In genomic region chr2:101907386-101908022, GRCm38 (mm10) we compare ENCODE assay signal across 14 mouse cellular contexts. TPM values are rescaled to one million over a fixed set of nuclear protein-coding genes. Genes with fewer than 3 reads are reported as not detected.
DNase-seq lines count a peak whose midpoint lies in the region; ATAC-seq lines count a peak whose summit lies in the region.
"Had no signal": no experiment of that assay in that cellular context is flagged by ENCODE, and none has a peak within 500 bp of the region (broad histone marks: within the 10 kb centered on the region; RNA-seq: fewer than 3 reads in every experiment).

No protein-coding gene starts in this region.

- H3K4me3 ChIP-seq in forebrain, embryonic 11.5 days (ENCODE audit: low read depth, low read length): no peak overlapping the region
- no peak overlapping the region for H3K4me3 ChIP-seq in forebrain, embryonic 14.5 days (ENCODE audit: low read depth, low read length)
- H3K4me3 ChIP-seq: embryonic facial prominence, embryonic 13.5 days; limb, embryonic 10.5 days had no signal

- H3K4me1 ChIP-seq in forebrain, embryonic 11.5 days (replicated peaks; ENCODE audit: control insufficient read depth, insufficient read depth, low read length): peaks cover 3% of the 10 kb centered on the region; the same call in 1 of the 2 replicates
- H3K4me1 ChIP-seq in forebrain, embryonic 14.5 days (ENCODE audit: control insufficient read depth, insufficient read depth, low read length): peaks cover 10% of the 10 kb centered on the region; the same call in 1 of the 2 replicates

- DNase-seq in forebrain, embryonic 11.5 days (ENCODE audit: low spot score): no peak
- no peak for DNase-seq in forebrain, embryonic 14.5 days (ENCODE audit: low spot score)
- DNase-seq in left cerebral cortex, adult 18-20 months (ENCODE audit: low spot score in 2 of 2): peak; percentile 45 to 48
- DNase-seq in left cerebral cortex, adult 11 months (ENCODE audit: low spot score): no peak
- DNase-seq in cerebellum, adult 9-11 months: peak; percentile 99
- DNase-seq in right cerebral cortex, adult 2 months (ENCODE audit: low spot score in 2 of 2): peak; percentile 27 to 41
- DNase-seq in gastrocnemius, postnatal 10 days: no peak
- DNase-seq in gastrocnemius, adult 18-20 months (ENCODE audit: low spot score): no peak
- DNase-seq: B cell, adult 2 months; thymus, postnatal 36 days had no signal

- 0 out of 2 replicates have a peak, but pooled peaks have one; percentile 3 for ATAC-seq in forebrain, embryonic 11.5 days (replicated peaks; ENCODE audit: low FRiP score)
- ATAC-seq in forebrain, embryonic 14.5 days: no peak

- H3K9me3 ChIP-seq in forebrain, embryonic 11.5 days (ENCODE audit: control insufficient read depth, low read length): no peaks in the 10 kb centered on the region
- 0 out of 2 replicates have a peak, but pooled peaks cover 2% of the 10 kb centered on the region for H3K9me3 ChIP-seq in forebrain, embryonic 14.5 days (replicated peaks; ENCODE audit: control insufficient read depth, low read length)
- H3K9me3 ChIP-seq: embryonic facial prominence, embryonic 13.5 days; G1E; limb, embryonic 10.5 days had no signal

- no peak overlapping the region for H3K27ac ChIP-seq in forebrain, embryonic 11.5 days (ENCODE audit: low read depth, low read length)
- no peak overlapping the region for H3K27ac ChIP-seq in forebrain, embryonic 14.5 days (ENCODE audit: low read depth, low read length)
- H3K27ac ChIP-seq: embryonic facial prominence, embryonic 13.5 days; kidney, postnatal 0 days; limb, embryonic 10.5 days had no signal

- H3K9ac ChIP-seq in forebrain, embryonic 11.5 days (ENCODE audit: low read length): no peak overlapping the region
- H3K9ac ChIP-seq in forebrain, embryonic 14.5 days (ENCODE audit: low read length): no peak overlapping the region
- H3K9ac ChIP-seq: embryonic facial prominence, embryonic 13.5 days had no signal

- no peaks in the 10 kb centered on the region for H3K27me3 ChIP-seq in forebrain, embryonic 11.5 days (ENCODE audit: control insufficient read depth, insufficient read depth, low read length)
- no peaks in the 10 kb centered on the region for H3K27me3 ChIP-seq in forebrain, embryonic 14.5 days (replicated peaks; ENCODE audit: control insufficient read depth, insufficient read depth, low read length)
- H3K27me3 ChIP-seq: embryonic facial prominence, embryonic 13.5 days had no signal

- H3K36me3 ChIP-seq in forebrain, embryonic 11.5 days (ENCODE audit: control insufficient read depth, insufficient read depth, low read length): no peaks in the 10 kb centered on the region
- no peaks in the 10 kb centered on the region for H3K36me3 ChIP-seq in forebrain, embryonic 14.5 days (ENCODE audit: control insufficient read depth, insufficient read depth, low read length)
- H3K36me3 ChIP-seq: limb, embryonic 10.5 days had no signal

- 75% methylated on average over 10 of the region's 10 CpGs for WGBS in forebrain, embryonic 11.5 days
- 67% methylated on average over 10 of the region's 10 CpGs for WGBS in forebrain, embryonic 14.5 days

- H3K4me2 ChIP-seq in forebrain, embryonic 11.5 days (ENCODE audit: low read depth, low read length, severe bottlenecking): no peak overlapping the region
- H3K4me2 ChIP-seq in forebrain, embryonic 14.5 days (ENCODE audit: low read length): no peak overlapping the region
- H3K4me2 ChIP-seq: embryonic facial prominence, embryonic 13.5 days had no signal

RNA-seq across cellular contexts. Expression of gene Commd9, which starts 21.5 kb away (rescaled TPM):
- polyA plus RNA-seq in forebrain, embryonic 11.5 days (2014; fragmentation: Nextera tagmentation; extraction: Ambion mirVana): 61.9 and 68.5 TPM in 2 replicates
- 111 and 118 TPM in 2 replicates for polyA plus RNA-seq in forebrain, embryonic 14.5 days (2014; fragmentation: Nextera tagmentation; extraction: Ambion mirVana)
- 10 to 100 TPM; 38.0 to 38.6 TPM for total RNA-seq in left cerebral cortex, adult 18-20 months (2021)
- total RNA-seq in gastrocnemius, postnatal 10 days (2021): 10 to 100 TPM; 34.5 to 36.4 TPM
- 10 to 100 TPM; 33.2 to 41.1 TPM for total RNA-seq in gastrocnemius, adult 18-20 months (2021)

RNA-seq across cellular contexts. Expression of gene Prr5l, which starts 24.7 kb away (rescaled TPM):
- polyA plus RNA-seq in forebrain, embryonic 11.5 days (2014; fragmentation: Nextera tagmentation; extraction: Ambion mirVana): 21.5 and 21.9 TPM in 2 replicates
- polyA plus RNA-seq in forebrain, embryonic 14.5 days (2014; fragmentation: Nextera tagmentation; extraction: Ambion mirVana): 5.1 and 5.4 TPM in 2 replicates
- total RNA-seq in left cerebral cortex, adult 18-20 months (2021): 1 to 10 TPM; 7.7 to 8.1 TPM
- 1 to 10 TPM; 2.2 to 4.9 TPM for total RNA-seq in gastrocnemius, postnatal 10 days (2021)
- under 1 TPM; 0.16 to 0.19 TPM for total RNA-seq in gastrocnemius, adult 18-20 months (2021)
- polyA plus RNA-seq: G1E had no signal

Comparison
In these comparisons a context has a peak if more than half of its experiments do, and no peak if none do; other contexts are left out.
1. DNase-seq: peak in left cerebral cortex, adult 18-20 months (2 of 2), cerebellum, adult 9-11 months (single experiment) and right cerebral cortex, adult 2 months (2 of 2); none in forebrain, embryonic 11.5 days (single experiment), forebrain, embryonic 14.5 days (single experiment), left cerebral cortex, adult 11 months (single experiment), gastrocnemius, postnatal 10 days (single experiment) and gastrocnemius, adult 18-20 months (single experiment).